Mouse (Mus musculus) lung, adult 2 months (tissue): ENCODE data around the gene Csf2rb.

Experiments used
- CTCF ChIP-seq: fragments of 200-500 bp; IDR thresholded peaks from 2 replicates; pipeline ENCODE4 v1.5.1; 2011; ENCODE audit warnings: mild to moderate bottlenecking, low read length, control low read depth; ENCODE audit not compliant: insufficient read depth
- POLR2A ChIP-seq: fragments of 200-500 bp; IDR thresholded peaks from 2 replicates; pipeline ENCODE4 v1.6.1; 2011; ENCODE audit warnings: low read depth, mild to moderate bottlenecking, control low read depth, low read length, borderline replicate concordance; ENCODE audit errors: extremely low read depth

DNA sequence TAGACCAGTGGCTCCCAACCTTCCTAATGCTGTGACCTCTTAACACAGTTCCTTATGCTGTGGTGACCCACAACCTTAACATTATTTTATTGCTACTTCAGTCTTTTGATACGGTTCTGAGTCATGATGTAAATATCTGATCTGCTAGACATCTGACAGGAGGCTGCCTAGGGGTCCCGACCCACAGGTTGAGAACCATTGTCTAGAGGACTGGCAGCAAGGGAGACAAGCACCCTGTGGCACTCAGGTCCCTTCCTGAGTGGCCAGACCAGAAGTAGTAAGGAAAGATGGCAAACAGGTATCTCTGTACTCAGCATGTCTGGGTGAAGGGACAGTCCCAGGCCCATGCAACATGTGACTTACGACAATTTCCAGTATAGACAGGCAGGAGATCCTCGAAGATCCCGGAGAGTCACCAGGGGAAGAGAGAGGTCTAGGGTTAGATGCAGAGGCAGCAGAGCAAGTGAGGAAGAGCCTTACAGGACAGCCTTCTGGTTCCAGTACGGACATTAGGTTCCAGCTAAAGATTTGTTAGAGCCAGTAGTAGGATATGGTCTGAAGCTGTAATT lies 21.8 kb upstream of the Csf2rb start:
- no peak for TF ChIP-seq CTCF
- no peak for TF ChIP-seq POLR2A
